Mouse (Mus musculus) erythroblast, embryonic 14.5 days (primary cell): ENCODE measurements around the gene Sox5.

Experiments used
- GATA1 ChIP-seq: IDR thresholded peaks from 2 replicates; pipeline ENCODE4 v1.6.1; 2012; ENCODE audit warnings: low read length, inconsistent platforms, mixed read lengths
- TAL1 ChIP-seq: IDR thresholded peaks from 3 replicates; pipeline ENCODE4 v1.6.1; 2012; ENCODE audit warnings: low read length, inconsistent platforms, mixed read lengths

DNA sequence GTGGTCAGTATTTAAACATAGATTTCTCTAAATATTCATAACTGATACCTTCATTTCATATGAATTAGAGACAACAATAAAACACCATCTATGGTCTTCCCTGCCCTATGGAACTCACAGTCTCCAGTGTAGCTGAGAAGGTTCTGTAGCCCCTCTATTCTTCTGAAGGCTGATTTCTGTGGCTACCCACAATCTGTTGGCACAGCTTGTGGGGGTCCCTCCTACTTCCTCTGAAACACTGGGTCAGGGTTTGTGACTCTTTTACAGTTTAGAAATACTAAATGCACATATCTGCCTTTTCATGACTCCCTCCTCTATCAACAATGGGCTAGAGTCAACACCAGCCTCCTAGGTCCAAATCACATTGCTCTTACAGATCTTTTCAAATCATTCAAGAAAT lies 461.4 kb downstream of the Sox5 start:
- TF ChIP-seq TAL1 (no peak), GATA1 (no peak)
